Comparison of ENCODE assay signal across 24 mouse cellular contexts in the genomic region with DNA sequence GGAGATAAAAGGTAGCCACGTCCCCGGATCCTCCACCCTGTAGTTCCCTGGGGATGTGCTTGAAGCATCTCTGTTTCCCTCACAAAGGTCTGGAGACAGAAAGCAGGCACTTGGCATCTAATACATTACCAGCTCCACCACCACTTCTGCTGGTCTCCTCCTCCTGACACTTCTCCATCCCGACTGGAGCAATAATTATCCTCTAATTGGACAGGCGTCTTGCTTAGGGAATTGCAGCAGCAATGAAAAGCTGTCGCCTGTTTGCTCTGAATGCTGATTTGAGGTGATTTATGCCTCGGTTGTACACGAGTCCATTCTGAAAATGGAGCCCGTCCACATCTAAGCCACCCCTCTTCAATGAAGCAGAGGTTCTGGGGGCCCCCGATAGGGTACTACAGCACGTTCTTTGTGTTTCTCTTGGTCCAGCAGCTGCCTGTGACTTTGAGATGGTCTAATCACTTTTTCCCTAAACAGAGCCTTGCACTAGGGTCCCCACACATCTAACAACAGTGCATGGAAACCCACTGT.
A peak's percentile ranks its signal among the peaks of the same experiment; 100 is the strongest.
DNase-seq lines count a peak whose midpoint lies in the region; ATAC-seq lines count a peak whose summit lies in the region.
"Had no signal": no experiment of that assay in that cellular context is flagged by ENCODE, and none has a peak within 500 bp of the region (broad histone marks: within the 10 kb centered on the region; RNA-seq: fewer than 3 reads in every experiment).

No protein-coding gene starts in this region.

- WGBS in hindbrain, embryonic 10.5 days: 83% methylated on average over 10 of the region's 10 CpGs
- 34% methylated on average over 10 of the region's 10 CpGs for WGBS in hindbrain, embryonic 16.5 days
- WGBS in neural tube, embryonic 13.5 days: 20% methylated on average over 10 of the region's 10 CpGs
- 19% methylated on average over 10 of the region's 10 CpGs for WGBS in neural tube, embryonic 15.5 days
- WGBS in forebrain, embryonic 16.5 days: 27% methylated on average over 10 of the region's 10 CpGs

- no peak overlapping the region for H3K4me2 ChIP-seq in hindbrain, embryonic 16.5 days (ENCODE audit: low read length)
- no peak overlapping the region for H3K4me2 ChIP-seq in neural tube, embryonic 13.5 days
- H3K4me2 ChIP-seq in neural tube, embryonic 15.5 days: no peak overlapping the region
- H3K4me2 ChIP-seq in forebrain, embryonic 16.5 days (ENCODE audit: low read length): no peak overlapping the region
- H3K4me2 ChIP-seq: hindbrain, embryonic 13.5 days; limb, embryonic 13.5 days; liver, embryonic 12.5 days; midbrain, embryonic 11.5 days had no signal

- H3K27me3 ChIP-seq in hindbrain, embryonic 10.5 days (ENCODE audit: insufficient read depth, poor library complexity, severe bottlenecking): peaks cover 79% of the 10 kb centered on the region
- no peaks in the 10 kb centered on the region for H3K27me3 ChIP-seq in hindbrain, embryonic 16.5 days (replicated peaks; ENCODE audit: control insufficient read depth, insufficient read depth, low read length)
- peaks cover 18% of the 10 kb centered on the region for H3K27me3 ChIP-seq in neural tube, embryonic 13.5 days
- H3K27me3 ChIP-seq in neural tube, embryonic 15.5 days (replicated peaks): no peaks in the 10 kb centered on the region; the same call in 1 of the 2 replicates
- no peaks in the 10 kb centered on the region for H3K27me3 ChIP-seq in forebrain, embryonic 16.5 days (replicated peaks; ENCODE audit: control insufficient read depth, insufficient read depth, low read length)
- H3K27me3 ChIP-seq: limb, embryonic 13.5 days; Patski had no signal

- H3K36me3 ChIP-seq in hindbrain, embryonic 10.5 days: no peaks in the 10 kb centered on the region
- no peaks in the 10 kb centered on the region for H3K36me3 ChIP-seq in hindbrain, embryonic 16.5 days (ENCODE audit: control insufficient read depth, insufficient read depth, low read length)
- H3K36me3 ChIP-seq in neural tube, embryonic 13.5 days: no peaks in the 10 kb centered on the region
- H3K36me3 ChIP-seq in neural tube, embryonic 15.5 days: no peaks in the 10 kb centered on the region
- H3K36me3 ChIP-seq in forebrain, embryonic 16.5 days (ENCODE audit: control insufficient read depth, insufficient read depth): no peaks in the 10 kb centered on the region
- H3K36me3 ChIP-seq: hindbrain, embryonic 13.5 days; limb, embryonic 13.5 days; liver, embryonic 12.5 days had no signal

- H3K4me1 ChIP-seq in hindbrain, embryonic 10.5 days (replicated peaks): peaks cover 50% of the 10 kb centered on the region
- H3K4me1 ChIP-seq in hindbrain, embryonic 16.5 days (ENCODE audit: control insufficient read depth, insufficient read depth, low read depth, low read length): peaks cover 23% of the 10 kb centered on the region
- peaks cover 38% of the 10 kb centered on the region for H3K4me1 ChIP-seq in neural tube, embryonic 13.5 days (replicated peaks)
- peaks cover 24% of the 10 kb centered on the region for H3K4me1 ChIP-seq in neural tube, embryonic 15.5 days
- H3K4me1 ChIP-seq in forebrain, embryonic 16.5 days (replicated peaks; ENCODE audit: control insufficient read depth, insufficient read depth, low read length): peaks cover 27% of the 10 kb centered on the region

- H3K9me3 ChIP-seq in hindbrain, embryonic 10.5 days: no peaks in the 10 kb centered on the region
- H3K9me3 ChIP-seq in hindbrain, embryonic 16.5 days (ENCODE audit: control insufficient read depth, low read length): no peaks in the 10 kb centered on the region
- H3K9me3 ChIP-seq in neural tube, embryonic 13.5 days: no peaks in the 10 kb centered on the region
- no peaks in the 10 kb centered on the region for H3K9me3 ChIP-seq in neural tube, embryonic 15.5 days (replicated peaks)
- H3K9me3 ChIP-seq in forebrain, embryonic 16.5 days (ENCODE audit: control insufficient read depth, low read length): no peaks in the 10 kb centered on the region
- H3K9me3 ChIP-seq: hindbrain, embryonic 13.5 days; limb, embryonic 13.5 days; liver, embryonic 12.5 days had no signal

- no peak overlapping the region for H3K4me3 ChIP-seq in hindbrain, embryonic 10.5 days
- no peak overlapping the region for H3K4me3 ChIP-seq in hindbrain, embryonic 16.5 days (ENCODE audit: low read length)
- H3K4me3 ChIP-seq in neural tube, embryonic 13.5 days: no peak overlapping the region
- H3K4me3 ChIP-seq in neural tube, embryonic 15.5 days (replicated peaks): no peak overlapping the region
- H3K4me3 ChIP-seq in forebrain, embryonic 16.5 days (replicated peaks; ENCODE audit: low read length): no peak overlapping the region
- H3K4me3 ChIP-seq: heart, adult 2 months; hindbrain, embryonic 13.5 days; limb, embryonic 13.5 days; liver, embryonic 12.5 days had no signal

- no peak for DNase-seq in hindbrain, embryonic 10.5 days (ENCODE audit: low spot score)
- no peak for DNase-seq in gastrocnemius, adult 18-20 months (ENCODE audit: low spot score)
- DNase-seq in ovary, postnatal 36 days (ENCODE audit: low spot score): no peak
- no peak for DNase-seq in kidney, postnatal 14 days
- DNase-seq: cerebellum, adult 18-20 months; cerebellum, postnatal 36 days; embryo, embryonic 11 days; gastrocnemius, postnatal 10 days; heart, adult 2 months; kidney, adult 18-20 months; lung, adult 18-20 months; lung, postnatal 10 days; thymus, adult 2 months; thymus, postnatal 4 days had no signal

- H3K9ac ChIP-seq in hindbrain, embryonic 16.5 days (ENCODE audit: low read depth, low read length): no peak overlapping the region
- no peak overlapping the region for H3K9ac ChIP-seq in neural tube, embryonic 13.5 days
- no peak overlapping the region for H3K9ac ChIP-seq in neural tube, embryonic 15.5 days (replicated peaks)
- no peak overlapping the region for H3K9ac ChIP-seq in forebrain, embryonic 16.5 days (replicated peaks; ENCODE audit: low read depth, low read length)
- H3K9ac ChIP-seq: hindbrain, embryonic 13.5 days; limb, embryonic 13.5 days; liver, embryonic 12.5 days had no signal

- H3K27ac ChIP-seq in hindbrain, embryonic 10.5 days: peak overlapping the region; percentile 45; the same call in 1 of the 2 replicates
- no peak overlapping the region for H3K27ac ChIP-seq in hindbrain, embryonic 16.5 days (ENCODE audit: low read depth, low read length)
- H3K27ac ChIP-seq in neural tube, embryonic 13.5 days (replicated peaks): no peak overlapping the region; the same call in 1 of the 2 replicates
- no peak overlapping the region for H3K27ac ChIP-seq in neural tube, embryonic 15.5 days (replicated peaks)
- peak overlapping the region; percentile 43; the same call in 1 of the 2 replicates for H3K27ac ChIP-seq in forebrain, embryonic 16.5 days (ENCODE audit: low read length)
- H3K27ac ChIP-seq: heart, adult 2 months; hindbrain, embryonic 13.5 days; liver, embryonic 12.5 days had no signal

- ATAC-seq in hindbrain, embryonic 16.5 days: no peak
- peak; percentile 64; the same call in 1 of the 2 replicates for ATAC-seq in neural tube, embryonic 13.5 days (ENCODE audit: low read depth)
- ATAC-seq in neural tube, embryonic 15.5 days (ENCODE audit: low FRiP score): no peak
- ATAC-seq in forebrain, embryonic 16.5 days: peak; percentile 41
- ATAC-seq: inflammation-experienced regulatory T-cells, adult 6 months; liver, embryonic 12.5 days; Patski had no signal

Comparison
In these comparisons a context has a peak if more than half of its experiments do, and no peak if none do; other contexts are left out.
1. H3K27ac ChIP-seq: peak in hindbrain, embryonic 10.5 days (single experiment) and forebrain, embryonic 16.5 days (single experiment); none in hindbrain, embryonic 16.5 days (single experiment), neural tube, embryonic 13.5 days (single experiment) and neural tube, embryonic 15.5 days (single experiment).
2. ATAC-seq: peak in neural tube, embryonic 13.5 days (single experiment) and forebrain, embryonic 16.5 days (single experiment); none in hindbrain, embryonic 16.5 days (single experiment) and neural tube, embryonic 15.5 days (single experiment).